In the genomic region with DNA sequence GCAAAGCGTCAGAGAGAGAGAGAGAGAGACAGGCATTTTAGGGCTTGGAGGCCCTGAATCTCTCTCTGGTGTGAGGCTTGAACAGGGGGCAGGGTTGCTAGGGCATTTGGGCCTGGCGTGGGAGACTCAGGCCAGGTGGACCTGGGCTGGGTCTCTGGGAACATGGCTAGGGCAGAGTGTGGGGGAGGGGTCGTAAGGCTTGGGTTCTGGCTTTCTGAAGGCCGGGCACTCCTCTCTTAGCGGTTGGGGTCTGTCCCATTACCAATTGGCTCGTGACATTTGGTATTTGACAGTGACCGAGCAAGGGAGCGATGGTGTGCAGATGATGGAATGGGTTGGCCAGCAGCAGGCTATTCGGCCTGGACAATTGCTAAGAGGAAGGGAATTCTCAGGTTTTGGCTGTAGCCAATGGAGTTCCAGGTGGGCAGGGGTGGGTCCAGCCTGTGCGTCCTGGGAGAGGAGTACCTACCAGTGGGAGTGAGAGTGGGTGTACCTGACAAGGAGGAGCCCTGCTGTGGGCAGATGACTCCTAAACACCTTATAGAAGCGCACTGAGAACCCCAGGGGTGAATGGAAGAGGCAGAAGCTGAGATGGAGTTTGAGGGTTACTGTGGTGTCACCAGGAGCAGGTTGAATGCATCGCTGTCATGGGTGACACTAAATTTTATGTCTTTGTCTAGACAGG, we compare ENCODE assay signal across 8 mouse cellular contexts. TPM values are rescaled to one million over a fixed set of nuclear protein-coding genes. Genes with fewer than 3 reads are reported as not detected.
A peak's percentile ranks its signal among the peaks of the same experiment; 100 is the strongest.
DNase-seq lines count a peak whose midpoint lies in the region; ATAC-seq and TF ChIP-seq lines count a peak whose summit lies in the region.

No protein-coding gene starts in this region.

- no peaks in the 10 kb centered on the region for H3K9me3 ChIP-seq in kidney, postnatal 0 days (replicated peaks; ENCODE audit: low read length)
- H3K9me3 ChIP-seq in hindbrain, embryonic 10.5 days: no peaks in the 10 kb centered on the region; the same call in 1 of the 2 replicates
- H3K9me3 ChIP-seq in midbrain, embryonic 13.5 days: peaks cover 4% of the 10 kb centered on the region; the same call in 1 of the 2 replicates

- WGBS in kidney, postnatal 0 days: 45% methylated on average over 12 of the region's 12 CpGs
- WGBS in cerebellum, adult 2 months: 25% methylated on average over 12 of the region's 12 CpGs
- 40% methylated on average over 12 of the region's 12 CpGs for WGBS in hindbrain, embryonic 10.5 days
- 38% methylated on average over 12 of the region's 12 CpGs for WGBS in midbrain, embryonic 13.5 days

- H3K4me2 ChIP-seq in kidney, postnatal 0 days (ENCODE audit: low read length): peak overlapping the region; percentile 88
- peak overlapping the region; percentile 88 for H3K4me2 ChIP-seq in midbrain, embryonic 13.5 days (replicated peaks)

- no peak for TF ChIP-seq CTCF in kidney, postnatal 0 days (IDR thresholded peaks at IDR 0.05; ENCODE audit: low read depth)
- TF ChIP-seq CTCF in cerebellum, adult 2 months (IDR thresholded peaks at IDR 0.05; ENCODE audit: borderline replicate concordance, insufficient read depth, low read depth, low read length): no peak

- H3K9ac ChIP-seq in kidney, postnatal 0 days (ENCODE audit: low read depth, low read length): peak overlapping the region; percentile 52; the same call in 1 of the 2 replicates
- H3K9ac ChIP-seq in midbrain, embryonic 13.5 days (replicated peaks): peak overlapping the region; percentile 90

- no peaks in the 10 kb centered on the region; the same call in 1 of the 2 replicates for H3K27me3 ChIP-seq in kidney, postnatal 0 days (ENCODE audit: insufficient read depth, low read length)
- no peaks in the 10 kb centered on the region for H3K27me3 ChIP-seq in cerebellum, adult 2 months (ENCODE audit: control insufficient read depth, insufficient read depth, low read length)
- H3K27me3 ChIP-seq in hindbrain, embryonic 10.5 days (ENCODE audit: insufficient read depth, poor library complexity, severe bottlenecking): peaks cover 39% of the 10 kb centered on the region
- H3K27me3 ChIP-seq in midbrain, embryonic 13.5 days: 0 out of 2 replicates have a peak, but pooled peaks cover 6% of the 10 kb centered on the region

- H3K4me3 ChIP-seq in kidney, postnatal 0 days (replicated peaks; ENCODE audit: low read depth, low read length): peak overlapping the region; percentile 52
- H3K4me3 ChIP-seq in cerebellum, adult 2 months (replicated peaks; ENCODE audit: insufficient read depth, low read depth, low read length): peak overlapping the region; percentile 86
- H3K4me3 ChIP-seq in hindbrain, embryonic 10.5 days: peak overlapping the region; percentile 77
- peak overlapping the region; percentile 76 for H3K4me3 ChIP-seq in midbrain, embryonic 13.5 days (replicated peaks)

- ATAC-seq in kidney, postnatal 0 days (replicated peaks; ENCODE audit: low FRiP score, low read depth): no peak
- ATAC-seq in midbrain, embryonic 13.5 days: peak; percentile 15

- H3K4me1 ChIP-seq in kidney, postnatal 0 days (replicated peaks; ENCODE audit: insufficient read depth, low read length): peaks cover 18% of the 10 kb centered on the region
- H3K4me1 ChIP-seq in cerebellum, adult 2 months (ENCODE audit: control insufficient read depth, insufficient read depth, low read length): peaks cover 12% of the 10 kb centered on the region; the same call in 1 of the 2 replicates
- H3K4me1 ChIP-seq in hindbrain, embryonic 10.5 days (replicated peaks): peaks cover 34% of the 10 kb centered on the region
- peaks cover 30% of the 10 kb centered on the region for H3K4me1 ChIP-seq in midbrain, embryonic 13.5 days (replicated peaks)

- H3K36me3 ChIP-seq in kidney, postnatal 0 days (ENCODE audit: insufficient read depth, low read length): no peaks in the 10 kb centered on the region
- peaks cover 31% of the 10 kb centered on the region for H3K36me3 ChIP-seq in hindbrain, embryonic 10.5 days
- H3K36me3 ChIP-seq in midbrain, embryonic 13.5 days: peaks cover 34% of the 10 kb centered on the region

- no peak for DNase-seq in kidney, postnatal 0 days (ENCODE audit: low spot score)
- DNase-seq in kidney, postnatal 14 days: no peak
- peak; percentile 29 to 40 for DNase-seq in cerebellum, adult 2 months
- no peak for DNase-seq in hindbrain, embryonic 10.5 days (ENCODE audit: low spot score)
- DNase-seq in spleen, postnatal 14 days (ENCODE audit: low spot score in 2 of 2): no peak
- no peak for DNase-seq in right cerebral cortex, adult 18-20 months
- DNase-seq in MN1 (ENCODE audit: low spot score): no peak

- H3K27ac ChIP-seq in kidney, postnatal 0 days: no peak overlapping the region
- H3K27ac ChIP-seq in cerebellum, adult 2 months (ENCODE audit: insufficient read depth, low read length): no peak overlapping the region; the same call in 1 of the 2 replicates
- H3K27ac ChIP-seq in hindbrain, embryonic 10.5 days: peak overlapping the region; percentile 84
- H3K27ac ChIP-seq in midbrain, embryonic 13.5 days: peak overlapping the region; percentile 58; the same call in 1 of the 2 replicates

- no peak for TF ChIP-seq POLR2A in cerebellum, adult 2 months (IDR thresholded peaks at IDR 0.05; ENCODE audit: borderline replicate concordance, insufficient read depth, low read length)

RNA-seq across cellular contexts. Expression of gene Tmem121, which starts 0.7 kb away (rescaled TPM):
- polyA plus RNA-seq in kidney, postnatal 0 days (2015; fragmentation: Nextera tagmentation; extraction: Ambion mirVana): 6.4 and 6.9 TPM in 2 replicates
- polyA plus RNA-seq in cerebellum, adult 2 months (2012; rRNA removed): 30.9 and 31.3 TPM in 2 replicates
- polyA plus RNA-seq in hindbrain, embryonic 10.5 days (2016; fragmentation: Nextera tagmentation; extraction: Ambion mirVana): 16.4 and 24.8 TPM in 2 replicates
- 24.7 and 30.2 TPM in 2 replicates for polyA plus RNA-seq in midbrain, embryonic 13.5 days (2015; fragmentation: Nextera tagmentation; extraction: Ambion mirVana)

RNA-seq across cellular contexts. Expression of gene Tedc1, which starts 30.2 kb away (rescaled TPM):
- 14.8 and 16.7 TPM in 2 replicates for polyA plus RNA-seq in kidney, postnatal 0 days (2015; fragmentation: Nextera tagmentation; extraction: Ambion mirVana)
- polyA plus RNA-seq in cerebellum, adult 2 months (2012; rRNA removed): 1.1 and 1.6 TPM in 2 replicates
- polyA plus RNA-seq in hindbrain, embryonic 10.5 days (2016; fragmentation: Nextera tagmentation; extraction: Ambion mirVana): 59.5 and 66.4 TPM in 2 replicates
- 21.3 and 21.6 TPM in 2 replicates for polyA plus RNA-seq in midbrain, embryonic 13.5 days (2015; fragmentation: Nextera tagmentation; extraction: Ambion mirVana)

RNA-seq across cellular contexts. Expression of gene Crip1, which starts 40.4 kb away (rescaled TPM):
- polyA plus RNA-seq in kidney, postnatal 0 days (2015; fragmentation: Nextera tagmentation; extraction: Ambion mirVana): 350 and 357 TPM in 2 replicates
- 44.5 and 55.5 TPM in 2 replicates for polyA plus RNA-seq in cerebellum, adult 2 months (2012; rRNA removed)
- polyA plus RNA-seq in hindbrain, embryonic 10.5 days (2016; fragmentation: Nextera tagmentation; extraction: Ambion mirVana): 84.9 and 97.7 TPM in 2 replicates
- 31.0 and 35.1 TPM in 2 replicates for polyA plus RNA-seq in midbrain, embryonic 13.5 days (2015; fragmentation: Nextera tagmentation; extraction: Ambion mirVana)

RNA-seq across cellular contexts. Expression of gene Crip2, which starts 46.4 kb away (rescaled TPM):
- polyA plus RNA-seq in kidney, postnatal 0 days (2015; fragmentation: Nextera tagmentation; extraction: Ambion mirVana): 227 and 239 TPM in 2 replicates
- polyA plus RNA-seq in cerebellum, adult 2 months (2012; rRNA removed): 66.2 and 67.0 TPM in 2 replicates
- 195 and 260 TPM in 2 replicates for polyA plus RNA-seq in hindbrain, embryonic 10.5 days (2016; fragmentation: Nextera tagmentation; extraction: Ambion mirVana)
- 360 TPM in 2 replicates for polyA plus RNA-seq in midbrain, embryonic 13.5 days (2015; fragmentation: Nextera tagmentation; extraction: Ambion mirVana)

Comparison
In these comparisons a context has a peak if more than half of its experiments do, and no peak if none do; other contexts are left out.
1. DNase-seq: peak in cerebellum, adult 2 months (2 of 2); none in kidney, postnatal 0 days (single experiment), kidney, postnatal 14 days (single experiment), hindbrain, embryonic 10.5 days (single experiment), spleen, postnatal 14 days (0 of 2), right cerebral cortex, adult 18-20 months (single experiment) and MN1 (single experiment).
2. H3K27ac ChIP-seq: peak in hindbrain, embryonic 10.5 days (single experiment) and midbrain, embryonic 13.5 days (single experiment); none in kidney, postnatal 0 days (single experiment) and cerebellum, adult 2 months (single experiment).
3. Peak in every context shown above with its lines, with median percentiles within 50 percentile points of each other: H3K4me3 ChIP-seq.